Mouse (Mus musculus) forebrain, embryonic 11.5 days (tissue): ENCODE results near the gene Colgalt2. TPM values are rescaled to one million over a fixed set of nuclear protein-coding genes. Genes with fewer than 3 reads are reported as not detected.

Experiments
- ATAC-seq: fragments of 200-750 bp; cut with Nextera tagmentation; replicated peaks from 2 replicates; pipeline ENCODE4 v1.8.0; 2017; ENCODE audit warnings: moderate TSS enrichment; ENCODE audit not compliant: low FRiP score
- DNase-seq: peaks from one replicate; pipeline ENCODE4 v3.0.0-alpha.2; 2017; ENCODE audit warnings: low spot score
- H3K27ac ChIP-seq: fragments of 300-500 bp; sonication (generic); 2 replicates; pipeline ENCODE4 v1.5.1; 2014; ENCODE audit warnings: low read depth, low read length
- H3K27me3 ChIP-seq: fragments of 300-500 bp; sonication (generic); 2 replicates; pipeline ENCODE4 v1.6.1; 2014; ENCODE audit warnings: mild to moderate bottlenecking, low read length, mixed read lengths; ENCODE audit not compliant: control insufficient read depth, insufficient read depth
- H3K36me3 ChIP-seq: fragments of 300-500 bp; sonication (generic); 2 replicates; pipeline ENCODE4 v1.6.1; 2014; ENCODE audit warnings: mild to moderate bottlenecking, low read length, moderate library complexity, mixed read lengths; ENCODE audit not compliant: control insufficient read depth, insufficient read depth
- H3K4me1 ChIP-seq: fragments of 300-500 bp; sonication (generic); replicated peaks from 2 replicates; pipeline ENCODE4 v1.6.1; 2014; ENCODE audit warnings: low read length, mixed read lengths; ENCODE audit not compliant: control insufficient read depth, insufficient read depth
- H3K4me2 ChIP-seq: fragments of 300-500 bp; sonication (generic); 2 replicates; pipeline ENCODE4 v1.6.1; 2014; ENCODE audit warnings: low read depth, mild to moderate bottlenecking, low read length, moderate library complexity, mixed read lengths; ENCODE audit not compliant: severe bottlenecking
- H3K4me3 ChIP-seq: fragments of 300-500 bp; sonication (generic); 2 replicates; pipeline ENCODE4 v1.5.1; 2014; ENCODE audit warnings: low read depth, low read length
- H3K9ac ChIP-seq: fragments of 300-500 bp; sonication (generic); 2 replicates; pipeline ENCODE4 v1.6.1; 2014; ENCODE audit warnings: low read length
- H3K9me3 ChIP-seq: fragments of 300-500 bp; sonication (generic); 2 replicates; pipeline ENCODE4 v1.6.1; 2016; ENCODE audit warnings: low read length, mixed read lengths; ENCODE audit not compliant: control insufficient read depth
- WGBS: fragments of 180-500 bp; shearing (Covaris S2); extraction: QIAGEN DNeasy Blood & Tissue Kit; methylation state at CpG from one replicate; pipeline ENCODE4 v1.1.7; 2014; 5-methylcytosine and 5-hydroxymethylcytosine counted together
- polyA plus RNA-seq: library from polyadenylated mRNA; unstranded; fragments of >200 nt; fragmentation: Nextera tagmentation; extraction: Ambion mirVana; gene quantifications from 2 replicates; pipeline ENCODE4 v1.2.1, GENCODE M21; 2014

Gene Colgalt2
- polyA plus RNA-seq, 1 experiment from 2014 or later = 2.2 TPM

- Histone ChIP-seq H3K4me1 (no peaks in the 10 kb centered on the region), H3K9ac (no peak overlapping the region), H3K27ac (no peak overlapping the region), H3K4me3 (no peak overlapping the region), H3K36me3 (no peaks in the 10 kb centered on the region), H3K27me3 (no peaks in the 10 kb centered on the region), H3K4me2 (no peak overlapping the region), H3K9me3 (no peaks in the 10 kb centered on the region)
- ATAC-seq = no peak
- DNase-seq = no peak
- 84% methylated on average over 6 of the region's 6 CpGs for WGBS
These were observed 128.6 kb downstream of the Colgalt2 start for GRCm38 (mm10) chr1:152528214-152528613.

- Histone ChIP-seq H3K9me3 (no peaks in the 10 kb centered on the region), H3K9ac (no peak overlapping the region), H3K4me3 (no peak overlapping the region), H3K27me3 (no peaks in the 10 kb centered on the region), H3K27ac (no peak overlapping the region), H3K4me1 (no peaks in the 10 kb centered on the region), H3K36me3 (no peaks in the 10 kb centered on the region), H3K4me2 (no peak overlapping the region)
- DNase-seq = no peak
- WGBS = 90% methylated on average over 3 of the region's 3 CpGs
- no peak for ATAC-seq
These were observed 129.1 kb downstream of the Colgalt2 start for GRCm38 (mm10) chr1:152528778-152529177.

- H3K27me3 ChIP-seq = no peaks in the 10 kb centered on the region
- H3K9me3 ChIP-seq = no peaks in the 10 kb centered on the region
- no peak for DNase-seq
- no peak overlapping the region for H3K9ac ChIP-seq
- H3K4me2 ChIP-seq = no peak overlapping the region
- H3K4me1 ChIP-seq = no peaks in the 10 kb centered on the region
- H3K4me3 ChIP-seq = no peak overlapping the region
- WGBS = 78% methylated on average over 15 of the region's 15 CpGs
- no peak overlapping the region for H3K27ac ChIP-seq
- no peak for ATAC-seq
- no peaks in the 10 kb centered on the region for H3K36me3 ChIP-seq
These were observed 131.9 kb downstream of the Colgalt2 start for GRCm38 (mm10) chr1:152531498-152531897.

GRCm38 (mm10) chr1:152534531-152534930 lies 134.9 kb downstream of the Colgalt2 start:
- Histone ChIP-seq H3K27me3 (no peaks in the 10 kb centered on the region), H3K9ac (no peak overlapping the region), H3K36me3 (no peaks in the 10 kb centered on the region), H3K4me3 (no peak overlapping the region), H3K9me3 (no peaks in the 10 kb centered on the region), H3K4me1 (no peaks in the 10 kb centered on the region), H3K4me2 (no peak overlapping the region), H3K27ac (no peak overlapping the region)
- 92% methylated on average over 7 of the region's 7 CpGs for WGBS
- DNase-seq (no peak), ATAC-seq (no peak)

- DNase-seq (no peak), ATAC-seq (no peak)
- H3K4me3 ChIP-seq = no peak overlapping the region
- H3K9ac ChIP-seq = no peak overlapping the region
- WGBS = 62% methylated on average over 16 of the region's 16 CpGs
- H3K36me3 ChIP-seq = no peaks in the 10 kb centered on the region
- no peak overlapping the region for H3K27ac ChIP-seq
- no peaks in the 10 kb centered on the region for H3K27me3 ChIP-seq
- H3K4me2 ChIP-seq = no peak overlapping the region
- no peaks in the 10 kb centered on the region for H3K9me3 ChIP-seq
- H3K4me1 ChIP-seq = no peaks in the 10 kb centered on the region
These were observed 136.9 kb downstream of the Colgalt2 start for GRCm38 (mm10) chr1:152536416-152537018.

GRCm38 (mm10) chr1:152537186-152537585 lies 137.6 kb downstream of the Colgalt2 start:
- Histone ChIP-seq H3K4me2 (no peak overlapping the region), H3K4me1 (no peaks in the 10 kb centered on the region), H3K9me3 (no peaks in the 10 kb centered on the region), H3K27me3 (no peaks in the 10 kb centered on the region), H3K27ac (no peak overlapping the region), H3K36me3 (no peaks in the 10 kb centered on the region), H3K4me3 (no peak overlapping the region), H3K9ac (no peak overlapping the region)
- DNase-seq = no peak
- 84% methylated on average over 13 of the region's 13 CpGs for WGBS
- no peak for ATAC-seq

- no peak overlapping the region for H3K27ac ChIP-seq
- H3K36me3 ChIP-seq = no peaks in the 10 kb centered on the region
- H3K4me1 ChIP-seq = no peaks in the 10 kb centered on the region
- 90% methylated on average over 4 of the region's 4 CpGs for WGBS
- no peaks in the 10 kb centered on the region for H3K9me3 ChIP-seq
- no peak overlapping the region for H3K4me2 ChIP-seq
- ATAC-seq (no peak), DNase-seq (no peak)
- H3K9ac ChIP-seq = no peak overlapping the region
- H3K27me3 ChIP-seq = no peaks in the 10 kb centered on the region
- H3K4me3 ChIP-seq = no peak overlapping the region
These were observed 139.2 kb downstream of the Colgalt2 start for GRCm38 (mm10) chr1:152538817-152539216.

GRCm38 (mm10) chr1:152540304-152540887 lies 140.8 kb downstream of the Colgalt2 start:
- Histone ChIP-seq H3K4me1 (no peaks in the 10 kb centered on the region), H3K27me3 (no peaks in the 10 kb centered on the region), H3K36me3 (no peaks in the 10 kb centered on the region), H3K27ac (no peak overlapping the region), H3K9me3 (no peaks in the 10 kb centered on the region), H3K9ac (no peak overlapping the region), H3K4me2 (no peak overlapping the region), H3K4me3 (no peak overlapping the region)
- WGBS = 89% methylated on average over 3 of the region's 3 CpGs
- no peak for ATAC-seq
- DNase-seq = no peak

- DNase-seq (no peak), ATAC-seq (no peak)
- no peaks in the 10 kb centered on the region for H3K9me3 ChIP-seq
- H3K36me3 ChIP-seq = no peaks in the 10 kb centered on the region
- WGBS = 91% methylated on average over 6 of the region's 6 CpGs
- no peaks in the 10 kb centered on the region for H3K27me3 ChIP-seq
- H3K9ac ChIP-seq = no peak overlapping the region
- no peak overlapping the region for H3K4me2 ChIP-seq
- no peak overlapping the region for H3K27ac ChIP-seq
- H3K4me3 ChIP-seq = no peak overlapping the region
- no peaks in the 10 kb centered on the region for H3K4me1 ChIP-seq
These were observed 143.2 kb downstream of the Colgalt2 start for GRCm38 (mm10) chr1:152542747-152543378.
